10 mouse cellular contexts compared by ENCODE assay signal in genomic region chr1:179854288-179854965, GRCm38 (mm10). TPM values are rescaled to one million over a fixed set of nuclear protein-coding genes. Genes with fewer than 3 reads are reported as not detected.
A peak's percentile ranks its signal among the peaks of the same experiment; 100 is the strongest.
DNase-seq lines count a peak whose midpoint lies in the region; ATAC-seq lines count a peak whose summit lies in the region.
"Had no signal": no experiment of that assay in that cellular context is flagged by ENCODE, and none has a peak within 500 bp of the region (broad histone marks: within the 10 kb centered on the region; RNA-seq: fewer than 3 reads in every experiment).

No protein-coding gene starts in this region.

- H3K27me3 ChIP-seq in limb, embryonic 11.5 days (ENCODE audit: control insufficient read depth, insufficient read depth, low read length), result no peaks in the 10 kb centered on the region
- H3K27me3 ChIP-seq: heart, embryonic 15.5 days; Patski had no signal

- H3K9ac ChIP-seq in limb, embryonic 11.5 days (ENCODE audit: low read length), result no peak overlapping the region
- H3K9ac ChIP-seq: heart, embryonic 15.5 days had no signal

- intact Hi-C loops in left cerebral cortex, postnatal 10 days (cut with DNase I), result loop anchor here (5.0 to 10.0 kb wide), 2 partner anchors 260 to 363 kb away; no protein-coding TSS in a partner anchor

- 0 out of 2 replicates have a peak overlapping the region, but pooled peaks have one; percentile 21 for H3K27ac ChIP-seq in limb, embryonic 11.5 days (replicated peaks; ENCODE audit: low read depth, low read length)
- H3K27ac ChIP-seq: heart, embryonic 15.5 days had no signal

- H3K36me3 ChIP-seq in limb, embryonic 11.5 days (ENCODE audit: control insufficient read depth, insufficient read depth, low read length), result no peaks in the 10 kb centered on the region
- H3K36me3 ChIP-seq: heart, embryonic 15.5 days had no signal

- H3K4me1 ChIP-seq in limb, embryonic 11.5 days (ENCODE audit: control insufficient read depth, insufficient read depth, low read length), result 0 out of 2 replicates have a peak, but pooled peaks cover 2% of the 10 kb centered on the region

- no peak overlapping the region for H3K4me2 ChIP-seq in limb, embryonic 11.5 days (ENCODE audit: low read depth, severe bottlenecking)
- H3K4me2 ChIP-seq: heart, embryonic 15.5 days had no signal

- no peak overlapping the region for H3K4me3 ChIP-seq in limb, embryonic 11.5 days (ENCODE audit: low read depth, low read length)
- H3K4me3 ChIP-seq: heart, embryonic 15.5 days had no signal

- peak; percentile 31 to 48 for DNase-seq in left cerebral cortex, adult 18-20 months (ENCODE audit: low spot score in 2 of 2)
- no peak for DNase-seq in left cerebral cortex, postnatal 10 days (ENCODE audit: extremely low spot score in 1 of 2, low spot score in 2 of 2)
- no peak for DNase-seq in limb, embryonic 11.5 days (ENCODE audit: low spot score)
- DNase-seq in kidney, adult 18-20 months, result no peak
- no peak for DNase-seq in urinary bladder, postnatal 36 days (ENCODE audit: low spot score in 2 of 2)
- DNase-seq in urinary bladder, postnatal 14 days (ENCODE audit: low spot score), result no peak

- no peaks in the 10 kb centered on the region for H3K9me3 ChIP-seq in limb, embryonic 11.5 days (ENCODE audit: control insufficient read depth, low read length)
- H3K9me3 ChIP-seq: heart, embryonic 15.5 days had no signal

- ATAC-seq in erythroblast, adult 5-6 weeks (replicated peaks; ENCODE audit: low FRiP score, poor library complexity, severe bottlenecking), result peak; percentile 31; the same call in 1 of the 2 replicates
- ATAC-seq in limb, embryonic 11.5 days (ENCODE audit: insufficient number of reproducible peaks, low FRiP score, low TSS enrichment, low read depth), result no peak
- ATAC-seq in megakaryocyte progenitor cell, adult 5-6 weeks (replicated peaks; ENCODE audit: poor library complexity), result peak; percentile 87
- ATAC-seq: Patski had no signal

- WGBS in limb, embryonic 11.5 days, result 60% methylated on average over 12 of the region's 12 CpGs

RNA-seq across cellular contexts. Expression of gene Ahctf1, which starts 50.9 kb away (rescaled TPM):
- total RNA-seq in left cerebral cortex, adult 18-20 months (2021), result 10 to 100 TPM; 35.8 to 37.2 TPM
- 10 to 100 TPM; 24.4 to 26.1 TPM for total RNA-seq in left cerebral cortex, postnatal 10 days (2021)
- 51.4 and 69.0 TPM in 2 replicates for total RNA-seq in erythroblast, adult 5-6 weeks (2015; ENCODE audit: low replicate concordance)
- total RNA-seq in erythroblast, adult 5-6 weeks (2017; ENCODE audit: low replicate concordance), result 53.7 and 67.2 TPM in 2 replicates
- polyA plus RNA-seq in limb, embryonic 11.5 days (2014; fragmentation: Nextera tagmentation; extraction: Ambion mirVana), result 37.0 and 39.9 TPM in 2 replicates
- total RNA-seq in megakaryocyte progenitor cell, adult 5-6 weeks (2015), result 60.7 and 77.0 TPM in 2 replicates
- total RNA-seq in megakaryocyte progenitor cell, adult 5-6 weeks (2017), result 66.6 and 76.2 TPM in 2 replicates

RNA-seq across cellular contexts. Expression of gene Gm10518, which starts 51.3 kb away (rescaled TPM):
- under 1 TPM in 1 of 2 experiments, not detected in 1; 0.26 TPM for total RNA-seq in left cerebral cortex, adult 18-20 months (2021)
- not detected for total RNA-seq in left cerebral cortex, postnatal 10 days (2021)
- total RNA-seq in erythroblast, adult 5-6 weeks (2015; ENCODE audit: low replicate concordance), result not detected in 2 replicates
- not detected in 2 replicates for total RNA-seq in erythroblast, adult 5-6 weeks (2017; ENCODE audit: low replicate concordance)
- polyA plus RNA-seq in limb, embryonic 11.5 days (2014; fragmentation: Nextera tagmentation; extraction: Ambion mirVana), result 0.23 and 0.24 TPM in 2 replicates
- total RNA-seq in megakaryocyte progenitor cell, adult 5-6 weeks (2015), result 0.29 TPM in 1 of 2 replicates, not detected in the other
- 0.88 TPM in 1 of 2 replicates, not detected in the other for total RNA-seq in megakaryocyte progenitor cell, adult 5-6 weeks (2017)
- polyA plus RNA-seq: heart, embryonic 15.5 days had no signal

Comparison
In these comparisons a context has a peak if more than half of its experiments do, and no peak if none do; other contexts are left out.
1. DNase-seq: peak in left cerebral cortex, adult 18-20 months (2 of 2); none in left cerebral cortex, postnatal 10 days (0 of 2), limb, embryonic 11.5 days (single experiment), kidney, adult 18-20 months (single experiment), urinary bladder, postnatal 36 days (0 of 2) and urinary bladder, postnatal 14 days (single experiment).